Mouse (Mus musculus): ENCODE measurements around the gene Mon1a. TPM values are rescaled to one million over a fixed set of nuclear protein-coding genes. Genes with fewer than 3 reads are reported as not detected.

Gene Mon1a
- polyA plus RNA-seq, 1 experiment from 2014 or later: 22.6 TPM

GRCm38 (mm10) chr9:107906252-107906966 is 18.5 kb downstream of the Mon1a start, which contains the start of gene Mst1r:
Gene Mst1r, plus strand, starts transcription at chr9:107906873.
- 22% methylated on average over 18 of the region's 19 CpGs for WGBS

GRCm38 (mm10) chr9:107906967-107907800 is 19.2 kb downstream of the Mon1a start:
- Histone ChIP-seq H3K9me3 (ENCODE audit: control insufficient read depth, low read length) (no peaks in the 10 kb centered on the region), H3K27me3 (replicated peaks; ENCODE audit: control insufficient read depth, insufficient read depth, low read length) (no peaks in the 10 kb centered on the region), H3K27ac (ENCODE audit: low read depth, low read length) (no peak overlapping the region), H3K4me2 (ENCODE audit: low read length) (peak overlapping the region; percentile 52), H3K4me1 (ENCODE audit: control insufficient read depth, insufficient read depth, low read depth, low read length) (peaks cover 5% of the 10 kb centered on the region), H3K9ac (ENCODE audit: low read depth, low read length) (peak overlapping the region; percentile 42), H3K36me3 (ENCODE audit: control insufficient read depth, insufficient read depth, low read length) (no peaks in the 10 kb centered on the region), H3K4me3 (ENCODE audit: low read length) (peak overlapping the region; percentile 28)
- WGBS: 49% methylated on average over 31 of the region's 31 CpGs
- no peak for ATAC-seq

More at GRCm38 (mm10) chr9:107906252-107906966, 18.5 kb downstream of the Mon1a start, which contains the start of gene Mst1r:
- no peak; the same call in 1 of the 2 replicates for ATAC-seq
- H3K4me3 ChIP-seq (ENCODE audit: low read length): peak within 1 kb of the TSS; percentile 28
- H3K27ac ChIP-seq (ENCODE audit: low read depth, low read length): no peak within 1 kb of the TSS
- peaks cover 5% of the 10 kb centered on the region for H3K4me1 ChIP-seq (ENCODE audit: control insufficient read depth, insufficient read depth, low read depth, low read length)
- H3K27me3 ChIP-seq (replicated peaks; ENCODE audit: control insufficient read depth, insufficient read depth, low read length): no peaks in the 10 kb centered on the region
- no peaks in the 10 kb centered on the region for H3K9me3 ChIP-seq (ENCODE audit: control insufficient read depth, low read length)
- H3K4me2 ChIP-seq (ENCODE audit: low read length): peak within 1 kb of the TSS; percentile 52
- no peaks in the 10 kb centered on the region for H3K36me3 ChIP-seq (ENCODE audit: control insufficient read depth, insufficient read depth, low read length)
- peak within 1 kb of the TSS; percentile 42 for H3K9ac ChIP-seq (ENCODE audit: low read depth, low read length)

GRCm38 (mm10) chr9:107907801-107908120 is 19.8 kb downstream of the Mon1a start:
- H3K4me2 ChIP-seq (ENCODE audit: low read length): no peak overlapping the region
- 78% methylated on average over 14 of the region's 14 CpGs for WGBS

GRCm38 (mm10) chr9:107908410-107909158 is 20.6 kb downstream of the Mon1a start:
- no peaks in the 10 kb centered on the region for H3K27me3 ChIP-seq (replicated peaks; ENCODE audit: control insufficient read depth, insufficient read depth, low read length)
- 24% methylated on average over 18 of the region's 18 CpGs for WGBS
- H3K4me2 ChIP-seq (ENCODE audit: low read length): no peak overlapping the region
- peaks cover 5% of the 10 kb centered on the region for H3K4me1 ChIP-seq (ENCODE audit: control insufficient read depth, insufficient read depth, low read depth, low read length)
- H3K4me3 ChIP-seq (ENCODE audit: low read length): no peak overlapping the region
- H3K27ac ChIP-seq (ENCODE audit: low read depth, low read length): no peak overlapping the region
- no peak for ATAC-seq
- no peaks in the 10 kb centered on the region for H3K36me3 ChIP-seq (ENCODE audit: control insufficient read depth, insufficient read depth, low read length)
- H3K9me3 ChIP-seq (ENCODE audit: control insufficient read depth, low read length): no peaks in the 10 kb centered on the region
- H3K9ac ChIP-seq (ENCODE audit: low read depth, low read length): no peak overlapping the region

More at GRCm38 (mm10) chr9:107907801-107908120, 19.8 kb downstream of the Mon1a start:
- Histone ChIP-seq H3K4me3 (ENCODE audit: low read length) (no peak overlapping the region), H3K27me3 (replicated peaks; ENCODE audit: control insufficient read depth, insufficient read depth, low read length) (no peaks in the 10 kb centered on the region), H3K9me3 (ENCODE audit: control insufficient read depth, low read length) (no peaks in the 10 kb centered on the region), H3K36me3 (ENCODE audit: control insufficient read depth, insufficient read depth, low read length) (no peaks in the 10 kb centered on the region), H3K27ac (ENCODE audit: low read depth, low read length) (no peak overlapping the region), H3K4me1 (ENCODE audit: control insufficient read depth, insufficient read depth, low read depth, low read length) (peaks cover 5% of the 10 kb centered on the region), H3K9ac (ENCODE audit: low read depth, low read length) (no peak overlapping the region)
- no peak for ATAC-seq

- peaks cover 5% of the 10 kb centered on the region for H3K4me1 ChIP-seq (ENCODE audit: control insufficient read depth, insufficient read depth, low read depth, low read length)
- no peak overlapping the region for H3K4me3 ChIP-seq (ENCODE audit: low read length)
- WGBS: 92% methylated on average over 15 of the region's 15 CpGs
- H3K9me3 ChIP-seq (ENCODE audit: control insufficient read depth, low read length): no peaks in the 10 kb centered on the region
- H3K27ac ChIP-seq (ENCODE audit: low read depth, low read length): no peak overlapping the region
- H3K36me3 ChIP-seq (ENCODE audit: control insufficient read depth, insufficient read depth, low read length): no peaks in the 10 kb centered on the region
- H3K4me2 ChIP-seq (ENCODE audit: low read length): no peak overlapping the region
- no peak overlapping the region for H3K9ac ChIP-seq (ENCODE audit: low read depth, low read length)
- ATAC-seq: no peak
- H3K27me3 ChIP-seq (replicated peaks; ENCODE audit: control insufficient read depth, insufficient read depth, low read length): no peaks in the 10 kb centered on the region
These were observed 22.2 kb downstream of the Mon1a start for GRCm38 (mm10) chr9:107910025-107910769.

- Histone ChIP-seq H3K4me2 (ENCODE audit: low read length) (no peak overlapping the region), H3K27me3 (replicated peaks; ENCODE audit: control insufficient read depth, insufficient read depth, low read length) (no peaks in the 10 kb centered on the region), H3K36me3 (ENCODE audit: control insufficient read depth, insufficient read depth, low read length) (no peaks in the 10 kb centered on the region), H3K27ac (ENCODE audit: low read depth, low read length) (no peak overlapping the region), H3K9ac (ENCODE audit: low read depth, low read length) (no peak overlapping the region), H3K4me3 (ENCODE audit: low read length) (no peak overlapping the region), H3K9me3 (ENCODE audit: control insufficient read depth, low read length) (no peaks in the 10 kb centered on the region), H3K4me1 (ENCODE audit: control insufficient read depth, insufficient read depth, low read depth, low read length) (peaks cover 8% of the 10 kb centered on the region)
- 81% methylated on average over 16 of the region's 16 CpGs for WGBS
- ATAC-seq: no peak
These were observed 26.9 kb downstream of the Mon1a start for GRCm38 (mm10) chr9:107914764-107915420.

GRCm38 (mm10) chr9:107917895-107918608 is 30.1 kb downstream of the Mon1a start:
- H3K4me2 ChIP-seq (ENCODE audit: low read length): peak overlapping the region; percentile 23
- ATAC-seq: peak; percentile 46

GRCm38 (mm10) chr9:107918884-107919283 is 30.9 kb downstream of the Mon1a start:
- Histone ChIP-seq H3K27ac (ENCODE audit: low read depth, low read length) (no peak overlapping the region), H3K27me3 (replicated peaks; ENCODE audit: control insufficient read depth, insufficient read depth, low read length) (no peaks in the 10 kb centered on the region), H3K4me2 (ENCODE audit: low read length) (no peak overlapping the region), H3K9me3 (ENCODE audit: control insufficient read depth, low read length) (no peaks in the 10 kb centered on the region), H3K9ac (ENCODE audit: low read depth, low read length) (no peak overlapping the region), H3K4me3 (ENCODE audit: low read length) (no peak overlapping the region), H3K4me1 (ENCODE audit: control insufficient read depth, insufficient read depth, low read depth, low read length) (peaks cover 10% of the 10 kb centered on the region), H3K36me3 (ENCODE audit: control insufficient read depth, insufficient read depth, low read length) (no peaks in the 10 kb centered on the region)
- WGBS: 92% methylated on average over 6 of the region's 6 CpGs
- no peak for ATAC-seq

More at GRCm38 (mm10) chr9:107917895-107918608, 30.1 kb downstream of the Mon1a start:
- peaks cover 8% of the 10 kb centered on the region for H3K4me1 ChIP-seq (ENCODE audit: control insufficient read depth, insufficient read depth, low read depth, low read length)
- H3K9me3 ChIP-seq (ENCODE audit: control insufficient read depth, low read length): no peaks in the 10 kb centered on the region
- H3K9ac ChIP-seq (ENCODE audit: low read depth, low read length): peak overlapping the region; percentile 7; the same call in 1 of the 2 replicates
- H3K4me3 ChIP-seq (ENCODE audit: low read length): no peak overlapping the region
- H3K27me3 ChIP-seq (replicated peaks; ENCODE audit: control insufficient read depth, insufficient read depth, low read length): no peaks in the 10 kb centered on the region
- 30% methylated on average over 13 of the region's 13 CpGs for WGBS
- H3K27ac ChIP-seq (ENCODE audit: low read depth, low read length): peak overlapping the region; percentile 2; the same call in 1 of the 2 replicates
- H3K36me3 ChIP-seq (ENCODE audit: control insufficient read depth, insufficient read depth, low read length): no peaks in the 10 kb centered on the region

Measured in hindbrain, embryonic 16.5 days (tissue).